Mouse (Mus musculus) cerebellum, adult 8-10 months (tissue): ENCODE measurements around the gene Rps11.
"Not testable (repeated sequence)": the region's sequence is repeated elsewhere in the genome, so short reads cannot be mapped to it uniquely, and the experiment has no call there.

Experiments
- DNase-seq: peaks from one replicate; pipeline ENCODE4 v3.0.0; 2022

Gene Rps11

DNA sequence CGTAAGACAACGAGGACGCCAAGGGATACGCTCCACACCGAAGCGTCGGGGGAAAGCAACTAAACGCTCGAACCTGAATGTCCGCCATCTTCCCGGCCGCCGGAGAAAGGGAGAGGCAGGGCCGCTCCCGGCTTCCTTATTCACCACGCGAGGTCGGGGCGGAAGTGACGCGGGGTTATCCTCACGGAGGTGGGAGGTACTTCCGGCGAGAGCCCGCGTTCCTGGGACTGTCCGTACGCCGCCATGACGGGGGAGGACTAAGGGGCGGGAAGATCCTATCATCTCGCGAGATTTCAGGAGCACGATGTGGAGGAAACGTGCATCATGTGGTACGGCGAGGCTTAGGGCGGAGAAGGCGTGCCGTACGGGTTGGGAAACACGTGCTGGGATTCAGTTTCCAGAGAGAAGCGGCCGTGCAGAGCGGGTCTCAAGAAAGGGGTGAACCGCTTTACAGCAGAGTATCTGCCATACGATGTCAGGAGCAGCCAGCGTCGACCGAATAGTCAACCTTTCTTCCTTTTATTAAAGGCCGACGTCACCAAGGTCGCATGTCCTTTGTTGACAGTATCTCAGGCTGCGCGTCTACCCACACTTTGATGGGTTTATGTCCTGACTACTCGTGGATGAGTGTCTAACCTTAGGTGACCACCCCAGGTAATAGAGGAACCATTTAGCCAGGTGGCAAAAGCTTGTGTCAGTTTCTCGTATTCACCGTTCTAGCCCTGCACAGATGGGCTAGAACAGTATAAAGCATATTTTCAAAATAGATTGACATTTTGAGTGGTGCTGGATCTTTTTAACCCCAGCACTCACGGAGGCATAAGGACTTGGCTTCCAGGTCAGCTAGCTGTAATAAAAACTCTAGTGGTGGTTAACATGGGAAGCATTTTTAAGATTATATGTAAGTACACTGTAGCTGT, at the start of gene Rps11:
Rps11 (minus strand) TSS at position 216 of the 920 bp plus-strand sequence.
- peak; percentile 98 for DNase-seq

DNA sequence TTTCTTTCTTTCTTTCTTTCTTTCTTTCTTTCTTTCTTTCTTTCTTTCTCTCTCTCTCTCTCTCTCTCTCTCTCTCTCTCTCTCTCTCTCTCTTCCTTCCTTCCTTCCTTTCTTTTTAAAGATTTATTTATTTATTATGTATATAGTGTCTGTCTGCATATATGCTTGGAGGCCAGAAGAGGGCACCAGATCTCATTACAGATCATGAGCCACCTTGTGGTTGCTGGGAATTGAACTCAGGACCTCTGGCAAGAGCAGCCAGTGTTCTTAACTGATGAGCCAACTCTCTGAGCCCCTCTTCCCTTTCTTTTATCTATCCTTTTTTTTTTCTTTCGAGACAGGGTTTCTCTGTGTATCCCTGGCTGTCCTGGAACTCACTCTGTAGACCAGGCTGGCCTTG, 49.5 kb upstream of the Rps11 start:
- DNase-seq: not testable (repeated sequence)

DNA sequence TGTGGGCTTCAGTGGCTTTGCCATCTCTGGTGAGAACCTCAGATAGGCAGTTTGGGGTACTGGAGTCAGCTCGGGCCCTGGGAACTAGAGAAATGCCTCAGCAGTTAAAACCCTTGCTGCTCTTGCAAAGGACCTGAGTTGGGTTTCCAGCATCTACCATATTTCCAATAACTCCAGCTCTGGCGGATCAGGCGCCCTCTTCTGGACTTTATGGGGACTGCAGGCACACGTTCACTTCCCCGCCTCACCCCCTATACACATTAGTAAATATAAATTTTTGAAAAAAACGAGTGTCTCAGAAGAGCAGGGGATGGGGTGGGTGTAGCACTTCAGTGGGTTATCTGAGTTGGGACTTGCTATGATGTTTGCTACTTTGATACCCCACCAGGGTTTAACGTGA, 48.7 kb upstream of the Rps11 start:
- no peak for DNase-seq

DNA sequence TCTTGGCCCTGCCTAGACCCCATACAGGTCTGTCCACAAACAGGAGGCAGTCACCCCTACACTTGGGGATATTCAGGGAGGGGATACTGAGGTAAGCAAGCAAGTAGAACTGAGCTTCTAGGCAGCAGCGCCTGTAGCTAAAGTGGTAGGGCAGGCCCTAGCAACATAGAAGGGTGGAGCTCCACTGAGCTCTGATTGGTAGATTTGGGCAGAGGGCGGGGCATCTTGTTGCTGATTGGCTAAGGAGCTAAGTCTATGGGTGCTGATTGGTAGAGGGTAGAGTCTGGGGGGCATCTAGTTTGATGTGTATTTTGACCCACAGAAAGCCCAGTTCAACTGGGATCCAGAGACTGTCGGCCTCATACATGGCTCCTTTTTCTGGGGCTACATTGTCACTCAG, 45.3 kb upstream of the Rps11 start:
- peak; percentile 64 for DNase-seq

DNA sequence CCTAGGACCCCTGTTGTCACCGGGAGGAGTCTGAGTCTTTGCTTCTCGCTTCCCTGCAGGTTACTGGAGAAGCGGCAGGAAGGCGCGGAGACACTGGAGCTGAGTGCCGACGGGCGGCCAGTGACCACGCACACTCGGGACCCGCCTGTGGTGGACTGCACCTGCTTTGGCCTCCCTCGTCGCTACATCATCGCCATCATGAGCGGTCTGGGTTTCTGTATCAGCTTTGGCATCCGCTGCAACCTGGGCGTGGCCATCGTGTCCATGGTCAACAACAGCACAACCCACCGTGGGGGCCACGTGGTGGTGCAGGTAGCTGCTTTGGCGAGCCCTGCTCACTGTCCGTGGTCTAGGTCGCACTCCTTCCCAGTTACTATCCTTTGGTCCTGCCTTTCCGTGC, 44.4 kb upstream of the Rps11 start:
- DNase-seq: peak; percentile 65

DNA sequence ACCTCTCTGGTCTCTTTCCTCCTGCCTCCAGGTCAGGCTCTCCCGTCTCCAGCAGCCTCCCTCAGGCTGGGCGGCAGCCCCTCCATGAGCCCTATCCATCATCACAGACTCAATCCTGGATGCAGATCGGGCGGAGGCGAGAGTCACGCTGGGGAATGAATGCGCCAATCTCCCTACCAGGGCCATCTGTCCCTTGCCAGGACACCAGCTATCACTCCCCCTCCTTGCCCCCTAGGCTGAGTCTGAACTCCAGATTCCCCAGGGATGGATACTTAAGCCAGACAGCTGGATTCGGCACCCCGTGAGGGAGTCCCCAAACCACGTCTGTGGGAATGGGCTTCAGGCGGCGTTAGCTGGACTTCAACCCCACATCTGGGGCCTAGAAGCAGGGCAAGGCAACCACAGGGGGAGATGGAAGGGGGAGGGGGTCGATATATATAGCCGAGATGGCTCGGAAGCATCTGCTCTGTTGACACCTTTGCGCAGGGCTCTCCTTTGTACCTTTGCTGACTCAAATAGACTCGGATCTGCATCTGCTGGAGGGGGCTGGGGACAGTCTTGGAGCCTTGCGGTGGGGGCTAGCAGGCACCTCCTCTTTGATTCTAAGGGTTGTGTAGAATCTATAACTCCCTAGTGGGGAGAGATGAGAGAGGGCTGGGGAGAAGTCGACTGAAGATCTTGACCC, 43.7 kb upstream of the Rps11 start:
- DNase-seq: peak; percentile 80

DNA sequence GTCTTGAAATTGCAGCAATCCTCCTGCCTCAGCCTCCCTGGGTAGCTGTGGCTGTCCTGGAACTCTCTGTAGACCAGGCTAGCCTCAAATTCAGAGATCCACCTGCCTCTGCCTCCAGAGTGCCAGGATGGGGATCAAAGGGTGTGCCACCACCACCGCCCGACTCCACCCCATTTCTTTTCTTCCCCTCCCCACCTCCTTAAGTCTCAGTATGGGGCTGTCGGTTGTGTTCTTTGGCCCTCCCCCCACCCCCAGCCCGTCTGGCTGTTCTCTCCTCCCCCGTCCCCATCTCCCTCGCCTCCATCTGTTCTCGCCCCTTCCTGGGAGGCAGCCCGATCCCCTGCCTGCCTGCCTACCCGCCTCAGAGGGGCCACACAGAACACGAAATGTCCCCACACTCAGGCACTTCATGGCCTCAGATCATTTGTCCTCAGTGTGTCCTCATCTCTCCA, 42.7 kb upstream of the Rps11 start:
- peak; percentile 66 for DNase-seq

DNA sequence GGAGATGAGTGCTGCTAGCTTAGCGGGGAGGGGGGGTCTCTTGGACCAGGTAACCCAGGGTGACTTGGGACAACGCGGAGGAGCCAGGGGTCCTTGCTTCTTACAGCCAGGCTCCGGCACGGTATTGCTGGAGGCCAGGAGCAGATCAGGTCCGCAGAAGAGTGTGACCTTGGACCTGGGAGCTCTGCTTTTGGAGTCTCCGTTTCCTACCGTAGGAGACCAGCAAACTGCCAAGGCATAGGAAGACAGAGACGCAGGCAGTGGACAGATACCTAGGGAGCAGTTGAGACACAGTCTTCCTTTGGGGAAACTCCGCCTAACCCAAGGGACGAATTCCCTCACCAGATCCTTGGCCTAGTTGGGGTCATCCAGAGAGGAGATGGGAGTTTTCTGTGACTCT, 41.5 kb upstream of the Rps11 start:
- DNase-seq: no peak

DNA sequence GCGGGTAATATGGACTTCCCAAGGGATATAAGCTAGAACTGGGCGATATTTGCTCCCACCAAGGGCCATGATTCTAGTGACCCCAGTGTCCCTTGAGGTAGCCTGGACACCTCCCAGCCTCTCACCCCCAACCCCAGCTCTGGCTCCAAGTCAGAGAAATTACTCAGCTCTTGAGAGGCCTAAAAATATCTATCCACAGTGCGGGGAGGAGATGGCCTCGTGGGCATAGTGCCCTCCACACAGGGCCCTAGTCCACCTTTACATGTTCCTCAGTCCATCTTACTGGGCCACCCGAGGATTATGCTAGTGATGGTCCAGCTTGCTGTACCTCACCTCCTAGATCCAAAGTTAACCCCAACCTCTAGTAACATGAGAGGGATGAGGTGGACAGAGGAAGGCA, 40.6 kb upstream of the Rps11 start:
- DNase-seq: peak; percentile 67

DNA sequence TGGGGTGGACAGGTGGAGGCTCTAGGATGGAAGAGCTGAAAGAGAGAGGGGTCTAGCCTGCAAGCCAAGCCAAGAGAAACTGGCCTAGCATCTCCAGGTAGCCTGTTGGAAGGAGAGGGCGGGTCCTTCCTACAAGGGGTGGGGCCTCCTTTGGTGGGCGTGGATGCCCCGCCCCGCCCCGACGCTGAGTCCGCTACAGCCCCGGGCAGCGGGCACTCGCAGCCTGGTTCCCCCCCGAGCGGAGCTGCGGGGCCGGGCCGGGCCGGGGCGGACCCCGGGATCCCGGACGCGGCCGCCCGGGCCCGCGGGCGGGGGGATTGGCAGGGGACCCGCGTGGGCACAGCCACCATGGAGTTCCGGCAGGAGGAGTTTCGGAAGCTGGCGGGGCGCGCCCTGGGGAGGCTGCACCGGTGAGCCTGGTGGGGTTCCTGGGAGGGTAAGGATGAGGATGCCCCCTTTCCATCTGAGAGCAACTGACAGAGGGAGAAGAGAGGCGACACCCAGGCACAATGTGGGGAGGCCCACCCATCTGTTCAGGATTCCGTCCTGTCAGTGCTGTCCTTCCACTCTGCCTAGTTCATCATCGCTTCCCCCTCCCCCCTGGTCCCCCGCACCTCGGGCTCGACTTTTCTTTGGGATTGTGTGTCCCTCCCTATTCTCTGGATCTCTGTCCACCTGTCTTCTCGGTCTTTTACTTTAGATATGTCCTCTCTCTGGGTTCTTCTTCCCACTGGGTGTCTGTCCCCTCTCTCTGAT, 39.7 kb upstream of the Rps11 start, which contains the start of gene Slc17a7:
Slc17a7 (plus strand) TSS at position 215 of the 756 bp plus-strand sequence.
- peak; percentile 81 for DNase-seq

DNA sequence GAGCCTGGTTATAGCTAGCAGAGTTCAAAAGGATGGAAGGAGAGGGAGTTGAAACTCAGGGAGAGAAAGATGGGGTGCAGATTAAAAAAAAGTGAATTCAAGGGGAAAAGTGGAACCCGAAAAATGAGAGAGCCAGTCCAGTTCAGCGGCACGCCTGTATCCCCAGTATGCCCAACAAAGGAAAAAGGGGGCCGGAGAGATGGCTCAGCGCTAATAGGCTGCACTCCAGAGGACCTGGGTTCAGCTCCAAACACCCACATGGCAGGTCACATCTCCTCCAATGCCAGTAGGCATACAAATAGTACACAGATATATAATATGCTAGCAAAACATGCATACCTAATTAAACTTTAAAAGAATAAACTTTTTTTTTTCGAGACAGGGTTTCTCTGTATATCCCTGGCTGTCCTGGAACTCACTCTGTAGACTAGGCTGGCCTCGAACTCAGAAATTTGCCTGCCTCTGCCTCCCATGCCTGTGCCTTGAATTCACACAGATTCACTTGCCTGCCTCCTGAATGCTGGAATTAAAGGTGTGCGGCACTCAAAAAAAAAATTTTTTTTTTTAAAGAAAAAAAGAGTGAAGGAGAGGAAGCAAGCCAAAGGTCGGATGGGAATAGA, 38.9 kb upstream of the Rps11 start:
- no peak for DNase-seq

DNA sequence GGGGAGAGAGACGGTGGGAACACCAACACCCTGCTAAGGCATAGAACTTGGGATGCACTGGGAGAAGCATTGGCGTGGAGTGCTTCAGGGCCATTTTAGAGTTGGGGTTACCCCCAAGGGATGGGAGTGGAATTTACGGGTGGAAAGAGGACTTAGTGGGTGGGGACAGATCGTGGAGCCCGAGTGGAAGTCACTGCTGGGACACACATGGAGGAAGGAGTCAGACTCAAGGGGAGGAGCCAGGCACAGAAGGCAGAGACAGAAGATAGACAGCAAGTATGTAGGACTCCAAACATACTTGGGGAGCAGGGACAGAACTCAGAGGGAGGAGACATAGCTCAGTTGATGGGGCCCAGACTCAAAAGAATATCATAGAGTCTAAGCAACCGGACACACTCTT, 38.3 kb upstream of the Rps11 start:
- DNase-seq: no peak

DNA sequence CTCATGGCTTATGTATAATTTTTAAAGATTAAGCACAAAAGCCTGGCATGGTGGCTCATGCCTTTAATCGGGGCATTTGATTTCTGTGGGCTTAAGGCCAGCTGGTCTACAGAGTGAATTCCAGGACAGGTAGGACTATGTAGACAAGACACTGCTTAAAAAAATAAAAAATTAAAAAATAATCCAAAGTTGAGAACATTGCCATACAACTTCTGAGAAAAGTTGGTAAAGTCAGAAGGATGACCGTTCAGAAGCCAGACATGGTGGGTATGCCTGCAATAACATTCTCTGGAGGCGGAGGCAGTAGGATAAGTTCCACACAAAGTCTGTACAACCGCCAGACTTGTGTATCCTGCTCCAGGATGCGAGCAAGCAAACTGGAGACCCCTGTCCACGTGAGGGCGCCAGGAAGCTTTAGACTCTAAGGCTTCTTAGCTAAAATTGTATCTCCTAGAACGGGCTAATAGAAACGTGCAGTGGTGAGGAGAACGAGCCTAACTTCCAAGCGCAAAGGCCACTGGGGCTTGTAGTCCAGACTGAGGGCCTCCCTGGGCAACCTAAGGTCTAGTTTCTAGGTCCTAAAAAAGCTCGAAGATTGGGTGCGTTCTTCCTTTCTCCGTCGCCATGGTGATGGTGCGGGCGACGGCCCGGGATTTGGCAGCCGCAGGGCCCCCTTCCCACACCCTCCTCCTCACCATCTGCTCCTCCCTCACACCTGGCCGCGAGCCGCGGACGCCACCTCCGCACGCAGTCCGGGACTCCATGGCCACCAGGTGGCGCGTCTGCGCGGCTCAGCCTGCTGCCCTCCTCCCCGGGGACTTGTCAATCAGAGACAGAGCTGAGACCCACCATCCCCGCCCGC, 37.6 kb upstream of the Rps11 start:
- peak; percentile 99 for DNase-seq

DNA sequence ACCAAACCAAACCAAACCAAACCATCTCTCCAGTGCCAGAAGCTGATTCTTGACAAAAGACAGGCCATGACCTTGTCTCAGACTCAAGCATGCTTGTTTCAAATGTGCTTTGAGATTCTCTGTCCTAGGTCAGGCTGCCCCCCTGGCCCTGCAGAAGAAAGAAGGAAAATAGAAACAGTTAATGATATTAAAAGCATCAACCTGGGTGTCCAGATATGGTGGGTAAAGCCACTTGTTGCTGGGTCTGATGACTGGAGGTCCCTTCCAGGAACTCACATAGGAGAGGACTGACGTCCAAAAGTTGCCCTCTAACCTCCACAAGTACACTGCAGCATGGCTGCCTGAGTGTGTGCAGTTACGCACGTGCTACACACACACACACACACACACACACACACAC, 36.6 kb upstream of the Rps11 start:
- no peak for DNase-seq

DNA sequence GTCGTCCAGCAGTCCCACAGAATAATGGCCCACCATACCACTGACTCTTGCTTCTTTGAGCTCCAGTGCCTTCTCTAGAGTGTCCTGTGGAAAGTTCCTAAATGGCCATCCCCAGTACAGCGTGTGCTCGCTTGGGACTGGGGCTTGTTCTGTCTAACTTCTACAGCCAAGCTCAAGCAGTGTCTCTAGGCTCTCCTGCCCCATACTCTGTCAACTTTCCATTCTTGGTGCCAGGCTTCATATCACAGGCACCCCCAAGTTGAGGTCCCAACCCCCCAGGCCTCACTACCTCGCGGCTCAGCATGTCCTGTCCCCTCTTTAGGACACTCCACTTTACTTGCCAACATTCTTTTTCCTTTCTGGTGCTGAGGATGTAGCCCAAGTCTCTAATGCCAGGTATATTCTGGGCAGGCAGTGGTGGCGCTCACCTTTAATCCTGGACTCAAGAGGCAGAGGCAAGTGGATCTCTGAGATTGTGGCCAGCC, 36.1 kb upstream of the Rps11 start:
- no peak for DNase-seq

DNA sequence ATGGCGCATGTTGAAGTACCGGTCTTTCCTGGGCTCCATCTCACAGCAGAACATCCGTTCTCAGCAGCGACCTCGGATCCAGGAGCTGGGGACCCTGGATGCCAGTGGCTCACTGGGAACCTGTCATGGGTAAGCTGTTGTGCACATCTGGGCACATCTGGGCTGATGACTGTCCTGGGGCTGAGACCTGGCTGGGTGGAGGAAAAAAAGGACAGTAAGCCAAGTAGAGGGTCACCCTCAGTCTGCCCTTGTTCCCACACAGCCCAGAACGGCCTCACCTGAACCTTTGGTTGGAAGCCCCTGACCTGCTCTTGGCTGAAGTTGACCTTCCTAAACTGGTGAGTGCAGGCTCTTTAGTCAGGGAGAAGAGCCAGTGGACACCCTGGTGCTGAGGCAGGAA, 34.8 kb upstream of the Rps11 start:
- no peak for DNase-seq

DNA sequence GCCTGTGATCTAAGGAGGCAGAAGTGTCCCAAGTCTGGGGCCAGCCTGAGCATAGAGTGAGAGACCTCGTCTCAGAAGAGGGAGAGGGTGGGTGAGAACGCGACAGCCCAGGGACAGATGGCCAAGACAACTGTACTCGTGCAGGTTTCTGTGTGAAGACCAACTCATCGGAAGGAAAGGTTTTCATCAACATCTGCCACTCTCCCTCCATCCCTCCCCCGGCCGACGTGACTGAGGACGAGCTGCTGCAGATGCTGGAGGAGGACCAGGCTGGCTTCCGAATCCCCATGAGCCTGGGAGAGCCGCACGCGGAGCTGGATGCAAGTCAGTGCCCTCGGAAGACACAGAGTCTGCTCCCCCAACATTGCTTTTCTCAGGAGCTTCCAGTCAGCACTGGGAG, 33.2 kb upstream of the Rps11 start:
- no peak for DNase-seq

DNA sequence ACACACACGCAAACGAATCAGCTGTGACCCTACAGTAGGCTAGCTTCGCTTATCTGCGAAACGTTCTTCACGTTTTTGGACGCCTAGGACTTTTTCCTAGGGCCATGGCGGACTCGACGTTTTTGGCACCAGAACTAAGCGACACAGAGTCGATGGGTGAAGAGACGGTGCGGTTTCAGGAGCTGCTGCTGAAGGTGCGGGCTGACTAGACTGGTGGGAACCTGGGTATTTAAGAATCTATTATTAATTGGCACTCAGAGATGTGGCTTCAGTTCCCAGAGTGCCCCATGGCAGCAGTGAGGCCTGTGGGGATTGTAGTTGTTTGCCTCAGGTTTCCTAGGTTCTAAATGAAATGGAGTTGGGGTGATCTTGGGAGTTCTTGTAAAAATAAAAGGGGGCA, 32.0 kb upstream of the Rps11 start:
- DNase-seq: no peak

DNA sequence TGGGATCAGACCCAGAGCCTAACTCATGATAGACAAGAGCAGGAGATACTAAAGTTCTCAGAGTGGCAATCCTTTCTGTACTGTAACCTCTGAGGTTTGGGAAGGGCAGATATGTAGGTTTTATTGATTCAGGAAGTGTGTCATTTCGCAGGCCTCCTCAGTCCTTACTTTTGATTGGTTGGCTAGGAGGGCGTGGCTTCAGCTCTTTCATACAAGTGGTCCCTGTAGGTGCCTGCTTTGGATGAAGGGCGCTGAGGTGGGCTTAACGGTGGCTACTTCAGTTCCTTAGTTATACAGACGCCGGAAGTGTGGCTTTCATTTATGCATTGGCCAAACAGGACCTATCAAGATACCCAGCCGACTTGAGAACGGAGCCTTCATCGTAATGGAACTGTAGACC, 31.4 kb upstream of the Rps11 start:
- no peak for DNase-seq

DNA sequence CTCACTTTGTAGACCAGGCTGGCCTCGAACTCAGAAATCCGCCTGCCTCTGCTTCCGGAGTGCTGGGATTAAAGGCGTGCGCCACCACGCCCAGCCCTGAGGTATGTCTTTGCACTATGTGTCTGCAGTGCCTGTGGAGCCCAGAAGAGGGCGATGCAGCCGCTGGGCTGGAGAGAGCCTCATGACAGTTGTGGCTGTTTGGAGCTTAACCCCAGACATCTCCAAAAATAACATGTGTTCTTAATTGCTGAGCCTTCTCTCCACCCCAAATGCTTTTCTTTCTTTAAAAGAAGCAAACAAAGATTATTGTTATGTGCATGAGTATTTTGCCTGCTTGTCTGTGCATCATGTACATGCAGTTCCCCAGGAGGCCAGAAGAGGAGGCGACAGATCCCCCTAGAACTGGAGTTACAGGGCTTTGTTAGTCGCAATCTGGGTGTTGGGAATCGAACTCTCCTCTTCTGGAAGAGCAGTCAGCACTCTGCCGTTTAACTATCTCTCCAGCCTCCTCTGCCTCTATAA, 30.8 kb upstream of the Rps11 start:
- peak; percentile 71 for DNase-seq
